Mouse (Mus musculus) small intestine, adult 2 months (tissue): ENCODE results near the gene Stxbp6. TPM values are rescaled to one million over a fixed set of nuclear protein-coding genes. Genes with fewer than 3 reads are reported as not detected.

Source experiments
- H3K27ac ChIP-seq: fragments of 200-500 bp; 2 replicates; pipeline ENCODE4 v1.5.1; 2012; ENCODE audit warnings: low read depth, low read length, control low read depth, inconsistent platforms; ENCODE audit not compliant: insufficient read depth
- H3K27me3 ChIP-seq: fragments of 200-500 bp; 2 replicates; pipeline ENCODE4 v1.6.1; 2012; ENCODE audit warnings: mild to moderate bottlenecking, moderate library complexity, low read length, inconsistent platforms; ENCODE audit not compliant: control insufficient read depth, insufficient read depth
- H3K36me3 ChIP-seq: fragments of 200-500 bp; 2 replicates; pipeline ENCODE4 v1.6.1; 2012; ENCODE audit warnings: mild to moderate bottlenecking, low read length, control low read depth, inconsistent platforms; ENCODE audit not compliant: control insufficient read depth, insufficient read depth
- H3K4me1 ChIP-seq: fragments of 200-500 bp; 2 replicates; pipeline ENCODE4 v1.6.1; 2012; ENCODE audit warnings: low read length, inconsistent platforms, mixed read lengths; ENCODE audit not compliant: control insufficient read depth, insufficient read depth, insufficient read length
- H3K4me3 ChIP-seq: fragments of 200-500 bp; 2 replicates; pipeline ENCODE4 v1.5.1; 2012; ENCODE audit warnings: low read depth, mild to moderate bottlenecking, control low read depth, inconsistent platforms, low read length, moderate library complexity
- CTCF ChIP-seq: fragments of 200-500 bp; IDR thresholded peaks from 2 replicates; pipeline ENCODE4 v1.5.1; 2012; ENCODE audit warnings: low read depth, mild to moderate bottlenecking, control low read depth, inconsistent platforms, low read length, moderate library complexity, mixed read lengths; ENCODE audit not compliant: insufficient replicate concordance, insufficient read length; ENCODE audit errors: extremely low read depth
- POLR2A ChIP-seq: fragments of 200-500 bp; IDR thresholded peaks from 2 replicates; pipeline ENCODE4 v1.6.1; 2012; ENCODE audit warnings: low read depth, mild to moderate bottlenecking, control low read depth, inconsistent platforms, low read length, moderate library complexity
- WGBS: fragments of 180-500 bp; shearing (Covaris S2); methylation state at CpG from one replicate; pipeline ENCODE4 v1.1.7; 2018; 5-methylcytosine and 5-hydroxymethylcytosine counted together
- polyA plus RNA-seq: library from polyadenylated mRNA; depleted of rRNA; stranded (reverse); fragments of >200 nt; gene quantifications from 2 replicates; pipeline ENCODE4 v1.2.3, GENCODE M21; 2012

The Stxbp6 gene
- polyA plus RNA-seq, 1 experiment: 3.1 TPM

DNA sequence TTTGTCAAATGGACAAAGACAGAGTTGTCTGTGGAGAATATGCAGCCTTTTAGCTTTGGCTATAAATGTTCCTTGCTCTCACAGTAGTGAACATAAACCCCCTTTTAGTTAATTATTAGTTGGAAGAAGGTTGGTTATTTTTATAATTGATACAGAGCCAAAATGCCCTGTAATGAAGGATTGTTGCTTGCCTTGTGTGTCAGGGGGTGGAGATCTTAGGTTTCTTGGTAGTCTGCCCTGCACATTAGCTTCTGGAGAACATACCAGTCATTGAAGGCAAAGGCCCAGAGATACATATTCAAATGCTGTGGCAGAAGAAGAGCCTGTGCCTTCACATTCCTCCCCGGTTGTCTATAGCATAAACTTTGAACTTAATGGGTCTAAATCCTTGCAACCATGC is 37.0 kb downstream of the Stxbp6 start:
- Histone ChIP-seq H3K27ac (no peak overlapping the region), H3K36me3 (no peaks in the 10 kb centered on the region), H3K27me3 (no peaks in the 10 kb centered on the region), H3K4me1 (0 out of 2 replicates have a peak, but pooled peaks cover 2% of the 10 kb centered on the region), H3K4me3 (no peak overlapping the region)
- WGBS: 22% methylated on average over 1 of the region's 1 CpGs
- TF ChIP-seq POLR2A (no peak), CTCF (no peak)

DNA sequence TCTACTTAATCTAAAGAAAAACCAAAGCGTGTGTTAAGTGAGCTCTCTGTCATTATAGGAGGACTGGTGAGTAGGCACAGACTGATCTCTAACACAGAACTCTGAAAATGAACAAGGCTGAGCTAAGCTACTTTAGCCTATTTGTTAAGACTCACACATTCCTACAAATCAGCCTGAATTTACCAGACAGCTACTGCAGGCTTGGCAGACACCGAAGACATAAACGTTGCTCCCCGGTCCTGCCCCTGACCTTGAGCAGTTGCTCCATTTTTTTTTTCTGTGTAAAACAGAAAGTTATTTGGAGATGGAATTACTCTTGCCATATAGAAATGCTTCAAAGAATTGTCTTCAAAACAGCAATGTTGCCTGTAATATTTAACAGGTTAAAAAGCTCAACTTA is 37.4 kb downstream of the Stxbp6 start:
- Histone ChIP-seq H3K4me1 (0 out of 2 replicates have a peak, but pooled peaks cover 2% of the 10 kb centered on the region), H3K36me3 (no peaks in the 10 kb centered on the region), H3K27me3 (no peaks in the 10 kb centered on the region), H3K4me3 (no peak overlapping the region), H3K27ac (no peak overlapping the region)
- no peak for TF ChIP-seq POLR2A
- TF ChIP-seq CTCF: no peak
- WGBS: 33% methylated on average over 4 of the region's 4 CpGs

DNA sequence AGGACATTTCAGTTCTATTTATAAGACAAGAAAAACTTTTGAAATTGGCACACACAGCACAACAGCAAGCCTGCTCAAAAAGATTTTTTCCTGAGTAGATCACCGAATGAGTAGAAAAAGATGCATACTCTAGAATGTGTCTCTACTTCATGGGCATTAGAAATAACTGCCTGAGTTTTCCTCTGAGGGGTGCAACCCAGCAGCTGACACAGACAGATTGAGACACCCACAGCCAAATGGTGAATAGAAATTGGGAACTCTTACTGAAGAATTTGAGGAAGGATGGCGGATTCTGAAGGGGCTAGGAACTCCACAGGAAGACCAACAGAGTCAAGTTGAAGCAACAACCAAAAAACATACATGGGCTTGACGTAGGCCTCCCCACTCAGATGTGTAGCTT is 43.8 kb downstream of the Stxbp6 start:
- 85% methylated on average over 3 of the region's 3 CpGs for WGBS
- no peak overlapping the region for H3K4me3 ChIP-seq
- TF ChIP-seq POLR2A (no peak), CTCF (no peak)
- no peaks in the 10 kb centered on the region for H3K27me3 ChIP-seq
- no peak overlapping the region for H3K27ac ChIP-seq
- no peaks in the 10 kb centered on the region for H3K4me1 ChIP-seq
- H3K36me3 ChIP-seq: no peaks in the 10 kb centered on the region

DNA sequence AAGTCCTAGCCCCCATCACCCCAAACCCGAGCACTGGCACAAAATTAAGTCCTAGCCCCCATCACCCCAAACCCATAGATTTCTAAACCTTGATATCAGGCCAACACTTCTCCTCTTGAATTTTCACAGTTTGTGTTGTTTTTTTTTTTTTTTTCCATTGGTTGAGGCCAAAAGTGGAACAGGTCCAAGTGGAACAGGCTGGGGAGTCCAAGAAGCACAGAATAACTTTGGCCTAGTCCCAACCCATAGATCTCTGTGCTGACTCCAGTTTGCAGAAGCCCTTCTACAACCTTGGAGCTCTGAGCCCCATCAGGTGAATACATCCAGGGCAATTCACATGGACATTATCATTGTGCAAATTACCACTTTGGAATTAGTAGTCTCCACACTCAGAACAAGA is 48.2 kb downstream of the Stxbp6 start:
- no peak overlapping the region for H3K4me3 ChIP-seq
- TF ChIP-seq POLR2A: no peak
- no peak for TF ChIP-seq CTCF
- no peak overlapping the region for H3K27ac ChIP-seq
- H3K36me3 ChIP-seq: no peaks in the 10 kb centered on the region
- WGBS: 59% methylated on average over 1 of the region's 1 CpGs
- H3K4me1 ChIP-seq: no peaks in the 10 kb centered on the region
- H3K27me3 ChIP-seq: no peaks in the 10 kb centered on the region

DNA sequence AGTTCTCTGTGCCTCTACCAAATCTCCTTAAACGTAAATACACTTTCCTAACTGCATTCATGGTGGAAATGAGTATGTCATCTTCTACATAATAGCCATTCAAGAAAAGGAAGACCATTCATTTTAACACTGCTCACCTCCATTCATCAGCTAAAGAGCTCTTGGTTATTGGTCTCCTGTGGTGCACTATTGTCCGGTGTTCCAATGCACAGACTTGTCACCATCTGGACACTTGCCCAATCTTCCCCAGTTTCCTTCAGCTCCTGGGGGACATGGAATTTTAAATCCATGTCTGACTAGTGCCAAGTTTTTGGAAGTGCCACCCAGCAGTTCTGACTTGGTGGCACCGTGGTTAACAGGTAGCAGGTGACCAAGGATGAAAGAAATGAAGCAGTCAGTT is 54.5 kb downstream of the Stxbp6 start:
- no peak for TF ChIP-seq POLR2A
- TF ChIP-seq CTCF: no peak
- Histone ChIP-seq H3K27ac (no peak overlapping the region), H3K4me1 (no peaks in the 10 kb centered on the region), H3K4me3 (no peak overlapping the region), H3K36me3 (no peaks in the 10 kb centered on the region), H3K27me3 (no peaks in the 10 kb centered on the region)
- 84% methylated on average over 3 of the region's 3 CpGs for WGBS

DNA sequence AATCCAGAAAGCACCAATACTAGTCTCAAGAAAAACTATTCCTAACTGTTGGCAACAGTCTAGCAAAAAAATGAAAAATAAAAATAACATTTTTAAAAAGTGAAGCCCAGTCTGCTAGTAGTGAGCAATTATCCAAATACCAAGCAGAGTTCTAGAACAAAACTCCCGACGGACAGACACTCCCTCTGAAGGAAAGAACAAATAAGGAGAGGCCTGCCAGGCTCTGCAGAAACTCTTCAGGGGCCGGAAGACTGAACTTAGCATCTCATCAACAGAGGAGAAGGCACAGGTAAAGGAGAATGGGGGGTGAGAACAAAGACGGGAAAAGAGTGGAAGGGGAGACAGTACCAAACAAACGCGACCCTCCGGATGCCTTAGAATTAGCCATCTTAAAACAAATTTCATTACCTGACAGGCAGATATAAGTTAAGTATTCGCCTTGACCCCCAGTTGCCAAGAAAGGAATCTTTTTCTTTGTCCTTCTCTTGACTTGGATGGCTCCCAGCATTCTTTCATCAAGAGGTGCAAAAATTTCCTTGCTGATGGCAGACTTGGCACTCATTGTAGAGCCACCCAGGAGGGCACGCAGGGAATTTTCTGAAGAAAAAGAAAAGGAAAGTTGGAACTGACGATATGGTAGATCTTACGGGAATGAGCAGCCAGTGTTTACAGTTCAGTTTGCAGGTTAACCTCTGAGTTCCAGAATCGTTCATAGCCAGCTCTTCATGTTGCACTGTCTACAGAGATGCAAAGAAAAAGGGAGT is 55.3 kb downstream of the Stxbp6 start:
- H3K27ac ChIP-seq: no peak overlapping the region
- H3K4me3 ChIP-seq: no peak overlapping the region
- TF ChIP-seq POLR2A (no peak), CTCF (no peak)
- WGBS: 78% methylated on average over 12 of the region's 12 CpGs
- no peaks in the 10 kb centered on the region for H3K27me3 ChIP-seq
- no peaks in the 10 kb centered on the region for H3K36me3 ChIP-seq
- no peaks in the 10 kb centered on the region for H3K4me1 ChIP-seq

DNA sequence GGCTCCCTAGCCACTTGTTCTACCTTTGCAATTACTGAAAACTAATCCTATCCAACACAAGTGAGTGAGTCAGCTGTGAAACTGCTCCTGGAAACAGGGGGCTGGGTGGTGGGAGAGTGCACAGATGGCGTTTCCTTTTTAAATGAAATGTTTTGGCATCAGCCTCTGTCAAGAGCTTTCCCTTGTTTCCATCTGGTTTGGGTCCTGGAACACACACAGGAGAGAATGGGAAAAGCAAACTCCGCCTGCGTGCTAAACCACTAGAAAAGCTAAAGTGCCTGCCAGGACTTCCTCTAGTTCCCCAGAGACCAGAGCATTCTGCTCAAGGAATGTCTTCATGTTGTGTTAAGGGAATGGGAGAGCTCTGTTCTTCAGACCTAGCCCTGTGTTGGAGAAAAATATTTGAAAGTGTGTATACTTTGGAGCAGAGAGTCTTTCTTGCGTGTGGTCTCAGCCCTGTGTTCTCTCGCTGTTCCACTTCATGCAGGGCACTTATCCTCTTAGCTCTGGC is 61.2 kb downstream of the Stxbp6 start:
- Histone ChIP-seq H3K4me3 (no peak overlapping the region), H3K36me3 (no peaks in the 10 kb centered on the region), H3K4me1 (no peaks in the 10 kb centered on the region), H3K27me3 (no peaks in the 10 kb centered on the region), H3K27ac (no peak overlapping the region)
- TF ChIP-seq POLR2A (no peak), CTCF (no peak)
- 70% methylated on average over 5 of the region's 5 CpGs for WGBS
